Mouse (Mus musculus) spleen, embryonic (tissue): ENCODE measurements around the gene Faf1.

ENCODE experiments used
- CTCF ChIA-PET: fragments of 350-600 bp; sonication (Branson Sonifier 250); formaldehyde crosslinking; loops from one replicate; lab custom pipeline; 2022; lab: Charles Lee

The Faf1 gene

DNA sequence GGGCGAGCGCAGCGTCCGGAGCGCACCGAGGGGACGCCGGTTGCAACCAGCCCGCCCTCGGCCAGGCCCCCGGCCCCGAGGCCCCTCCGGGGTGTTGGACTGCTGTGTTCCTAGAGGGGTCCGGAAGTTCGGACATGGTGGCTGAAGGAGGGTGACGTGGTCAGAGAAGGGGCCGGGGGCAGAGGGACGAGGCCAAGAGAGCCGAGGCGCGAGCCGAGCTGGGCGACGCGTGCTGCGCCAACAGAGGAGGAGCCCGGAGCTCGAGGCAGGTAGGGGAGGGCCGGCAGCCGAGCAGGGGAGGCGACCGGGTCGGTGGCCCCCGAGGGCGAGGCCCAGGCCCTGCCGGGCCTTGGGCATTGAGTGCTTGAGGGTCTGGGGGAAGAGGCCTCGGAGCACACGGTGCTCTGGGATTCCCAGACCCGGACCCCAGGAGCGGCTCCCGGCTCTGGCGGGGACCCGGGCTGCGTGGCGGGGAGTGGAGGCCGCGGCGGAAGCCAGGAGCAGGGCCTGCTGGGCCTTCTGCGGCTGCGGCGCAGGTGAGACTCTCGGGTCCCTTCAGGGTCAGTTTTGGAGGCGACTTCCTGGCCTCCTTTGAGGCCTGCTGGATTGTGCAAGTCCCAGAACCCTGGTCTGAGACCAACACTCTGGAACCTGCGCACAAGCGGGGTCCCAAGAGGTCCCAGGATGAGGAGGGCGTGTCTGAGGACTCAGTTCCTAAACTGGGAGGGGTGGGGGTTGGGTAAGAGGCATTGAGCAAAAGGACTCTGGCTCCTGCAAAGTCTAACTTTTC, 301.9 kb downstream of the Faf1 start:
- CTCF ChIA-PET: no interaction called here

DNA sequence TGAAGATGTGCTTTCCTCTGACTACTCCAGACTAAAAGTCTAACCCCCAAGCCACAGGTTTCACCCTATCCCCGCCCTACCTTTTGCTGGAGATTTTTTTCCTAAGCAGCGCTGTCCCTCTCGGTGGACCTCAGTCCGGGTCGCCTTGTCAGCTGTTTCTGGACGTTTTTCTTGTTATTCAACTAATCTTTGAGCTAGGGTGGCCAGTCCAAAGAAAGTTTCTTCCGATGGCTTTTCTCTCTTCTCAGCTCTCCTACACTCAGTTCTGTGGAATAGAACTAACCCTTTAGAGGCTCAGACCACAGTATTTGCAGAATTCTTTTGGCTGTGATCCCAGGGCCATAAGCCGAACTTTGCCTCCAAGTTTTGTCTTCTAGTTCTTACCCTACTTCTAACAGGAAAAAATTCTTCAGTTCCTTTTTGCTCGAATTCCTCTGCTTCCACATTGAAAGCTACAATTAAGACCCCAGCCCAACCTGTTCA, 302.5 kb downstream of the Faf1 start:
- CTCF ChIA-PET: no interaction called here

DNA sequence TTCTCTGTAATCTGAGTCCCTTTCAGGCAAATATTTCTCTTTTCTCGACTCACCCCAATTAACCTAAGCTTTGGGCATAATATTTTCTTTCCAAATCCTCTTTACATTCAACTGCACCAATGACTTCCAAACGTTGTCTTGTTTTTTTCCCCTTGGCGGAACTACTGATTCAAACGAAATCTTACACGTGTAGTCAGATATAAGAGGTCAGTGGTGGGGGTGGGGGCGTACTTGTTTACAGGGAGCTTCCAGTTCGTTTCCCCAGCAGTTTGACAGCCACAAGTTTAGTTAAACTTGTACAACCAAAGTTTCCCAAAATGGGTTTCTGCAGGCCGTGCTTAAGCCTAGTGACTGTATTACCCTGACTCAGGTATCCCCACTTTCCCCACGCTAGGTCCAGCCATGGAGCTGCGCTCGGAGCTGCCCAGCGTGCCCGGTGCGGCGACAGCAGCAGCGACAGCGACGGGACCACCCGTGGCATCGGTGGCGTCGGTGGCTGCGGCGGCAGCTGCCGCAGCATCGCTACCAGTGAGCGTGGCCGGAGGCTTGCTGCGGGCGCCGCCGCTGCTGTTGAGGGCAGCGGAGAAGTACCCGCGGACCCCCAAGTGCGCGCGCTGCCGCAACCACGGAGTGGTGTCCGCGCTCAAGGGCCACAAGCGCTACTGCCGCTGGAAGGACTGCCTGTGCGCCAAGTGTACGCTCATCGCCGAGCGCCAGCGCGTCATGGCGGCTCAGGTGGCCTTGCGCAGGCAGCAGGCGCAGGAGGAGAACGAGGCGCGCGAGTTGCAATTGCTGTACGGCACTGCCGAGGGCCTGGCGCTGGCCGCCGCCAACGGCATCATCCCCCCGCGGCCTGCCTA, 303.3 kb downstream of the Faf1 start:
- CTCF ChIA-PET: no interaction called here

DNA sequence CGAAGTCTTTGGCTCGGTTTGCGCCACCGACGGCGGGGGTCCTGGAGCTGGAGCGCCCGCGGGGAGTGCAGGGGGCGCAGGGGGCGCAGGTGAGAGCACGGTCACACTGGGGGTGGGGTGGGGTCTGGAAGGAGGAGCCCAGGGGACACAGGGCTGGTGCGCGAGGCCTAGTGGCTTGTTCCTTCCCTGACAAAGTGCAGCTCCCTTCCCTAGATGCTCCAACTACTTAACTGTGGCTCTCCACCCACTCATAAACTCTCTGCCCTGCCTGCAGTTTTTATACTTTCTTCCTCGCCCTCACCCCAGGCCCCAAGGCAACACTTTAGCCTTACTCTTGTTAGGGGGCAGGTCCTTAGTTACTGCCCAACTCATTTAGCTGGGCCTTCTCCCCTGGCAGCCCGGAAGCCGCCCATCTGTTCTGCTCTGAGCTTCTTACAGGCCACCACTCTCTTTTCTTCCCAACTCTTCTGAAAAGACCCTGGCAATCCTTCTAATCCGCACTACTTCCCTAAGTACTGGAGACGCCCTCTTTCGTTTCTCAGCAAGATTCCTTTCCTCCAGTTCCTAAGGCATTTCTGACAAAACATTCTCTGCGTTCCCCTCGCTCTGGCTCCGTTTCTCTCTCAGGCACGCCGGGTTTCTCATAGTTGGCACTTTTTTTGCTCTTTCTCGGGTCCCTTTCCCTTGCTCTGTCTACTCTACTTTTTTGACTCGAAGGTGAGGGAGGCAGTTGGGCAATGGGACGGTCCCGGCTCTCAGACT, 304.1 kb downstream of the Faf1 start:
- CTCF ChIA-PET: no interaction called here

DNA sequence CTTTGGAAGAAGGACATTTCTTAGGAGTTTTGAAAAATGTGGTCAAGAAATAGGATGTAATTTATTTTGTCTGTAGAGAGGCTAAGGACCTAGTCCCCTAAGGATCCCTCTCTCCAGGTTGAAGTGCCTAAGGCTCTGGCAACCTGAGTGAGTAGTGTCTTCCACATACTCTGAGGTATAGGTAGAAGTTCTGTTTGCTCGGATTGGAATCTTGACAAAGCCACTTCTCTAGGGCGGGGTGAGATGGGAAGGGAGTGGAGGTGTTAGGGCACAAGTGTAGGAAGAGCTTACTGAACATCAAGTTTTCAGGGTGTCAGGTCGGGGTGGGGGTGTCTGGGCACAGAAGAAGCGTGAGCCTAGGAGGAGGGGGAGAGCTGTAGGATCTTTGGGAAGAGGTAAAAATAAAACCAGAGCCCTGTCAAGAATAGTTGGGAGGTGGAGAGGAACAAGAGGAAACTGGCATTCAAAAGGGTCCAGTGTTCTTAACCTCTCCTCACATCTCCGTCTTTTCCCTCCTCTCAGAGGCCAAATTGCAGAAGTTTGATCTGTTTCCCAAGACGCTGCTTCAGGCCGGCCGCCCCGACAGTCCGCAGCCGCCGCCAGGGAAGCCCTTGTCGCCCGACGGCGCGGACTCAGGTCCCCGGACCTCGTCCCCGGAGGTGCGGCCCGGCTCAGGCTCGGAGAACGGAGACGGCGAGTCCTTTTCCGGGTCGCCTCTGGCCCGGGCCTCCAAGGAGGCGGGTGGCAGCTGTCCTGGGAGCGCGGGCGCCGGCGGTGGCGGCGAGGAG, 304.9 kb downstream of the Faf1 start:
- CTCF ChIA-PET: no interaction called here

DNA sequence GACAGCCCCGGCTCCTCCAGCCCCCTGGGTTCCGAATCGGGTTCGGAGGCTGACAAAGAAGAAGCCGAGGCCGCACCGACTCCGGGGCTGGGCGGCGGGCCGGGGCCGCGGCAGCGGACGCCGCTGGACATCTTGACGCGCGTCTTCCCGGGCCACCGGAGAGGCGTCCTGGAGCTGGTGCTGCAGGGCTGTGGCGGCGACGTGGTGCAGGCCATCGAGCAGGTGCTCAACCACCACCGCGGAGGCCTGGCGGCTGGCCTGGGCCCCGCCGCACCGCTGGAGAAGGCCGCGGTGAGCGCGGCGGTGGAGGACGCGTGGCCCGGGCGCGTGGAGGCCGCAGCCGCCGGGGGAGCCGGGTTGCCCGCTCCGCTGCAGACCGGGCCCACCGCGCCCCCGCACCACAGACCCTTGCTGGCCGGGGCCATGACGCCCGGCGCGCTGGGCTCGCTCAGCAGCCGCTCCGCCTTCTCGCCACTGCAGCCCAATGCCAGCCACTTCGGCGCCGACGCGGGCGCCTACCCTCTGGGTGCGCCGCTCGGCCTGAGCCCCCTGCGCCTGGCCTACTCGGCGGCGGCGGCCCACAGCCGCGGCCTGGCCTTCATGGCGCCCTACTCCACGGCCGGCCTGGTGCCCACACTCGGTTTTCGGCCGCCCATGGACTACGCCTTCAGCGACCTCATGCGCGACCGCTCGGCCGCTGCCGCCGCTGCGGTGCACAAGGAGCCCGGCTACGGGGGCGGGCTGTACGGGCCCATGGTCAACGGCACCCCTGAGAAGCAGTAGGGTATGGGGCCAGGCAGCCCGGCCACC, 305.7 kb downstream of the Faf1 start:
- CTCF ChIA-PET: no interaction called here

DNA sequence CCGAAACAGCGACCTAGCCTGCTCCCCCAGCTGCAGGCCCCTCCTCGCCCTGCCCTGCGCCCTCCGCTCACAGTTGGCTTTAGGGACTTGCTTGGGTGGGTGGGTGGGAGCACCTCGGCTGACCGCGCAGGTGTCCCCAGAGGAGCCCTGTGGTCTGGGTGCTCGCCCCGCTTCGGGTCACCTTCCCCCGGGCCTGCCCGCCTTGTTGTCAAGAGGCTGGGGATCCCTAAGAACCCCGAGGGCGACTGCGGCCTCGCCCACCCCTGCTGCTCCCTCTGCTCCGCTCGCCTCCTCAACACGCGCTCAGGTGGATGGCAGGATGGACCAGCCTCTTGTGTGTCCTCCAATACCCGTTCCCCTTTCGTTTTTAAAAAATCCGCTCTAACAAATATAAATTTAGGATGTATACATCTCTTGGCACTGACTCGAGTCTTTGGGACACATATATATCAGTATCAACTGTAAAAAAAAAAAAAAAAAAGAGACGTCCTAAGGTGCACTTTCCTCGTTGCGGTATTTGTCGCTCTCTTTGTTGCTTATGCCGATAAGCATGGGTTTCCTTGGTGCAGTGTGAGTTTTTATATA, 306.4 kb downstream of the Faf1 start:
- CTCF ChIA-PET: no interaction called here

DNA sequence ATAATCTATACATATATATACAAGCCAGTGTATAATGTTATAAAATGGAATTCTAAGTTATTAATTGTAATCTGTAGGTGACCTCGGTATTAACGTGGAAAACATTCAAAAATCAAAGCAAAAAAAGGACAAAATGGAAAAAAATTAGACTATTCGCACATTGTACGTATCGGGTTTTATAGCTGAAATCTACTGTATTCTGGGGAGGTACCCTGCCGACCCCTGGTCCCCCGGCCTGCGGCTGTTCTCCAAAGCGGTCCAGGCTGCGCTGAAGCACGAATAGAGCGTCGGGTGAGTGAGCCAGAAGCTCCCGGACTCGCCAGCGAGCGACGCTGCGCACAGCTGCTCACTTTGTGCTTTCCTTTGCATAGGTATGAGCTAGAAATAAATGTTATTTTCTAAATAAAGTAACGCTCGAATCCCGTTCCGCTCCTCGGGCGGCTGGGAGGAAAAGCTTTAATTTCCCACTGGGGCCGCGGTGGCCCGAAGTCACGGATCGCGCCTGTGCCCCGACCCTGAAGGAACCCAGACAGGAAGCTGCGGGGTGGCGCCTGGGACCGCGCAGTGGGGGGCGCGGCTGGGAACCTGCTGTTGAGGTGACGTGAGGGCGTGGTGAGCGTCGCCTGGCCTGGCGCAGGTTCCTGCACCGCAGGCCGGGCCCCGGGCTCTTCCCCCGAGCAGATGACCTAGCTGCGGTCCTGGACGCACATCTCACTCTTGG, 307.1 kb downstream of the Faf1 start:
- CTCF ChIA-PET: no interaction called here

DNA sequence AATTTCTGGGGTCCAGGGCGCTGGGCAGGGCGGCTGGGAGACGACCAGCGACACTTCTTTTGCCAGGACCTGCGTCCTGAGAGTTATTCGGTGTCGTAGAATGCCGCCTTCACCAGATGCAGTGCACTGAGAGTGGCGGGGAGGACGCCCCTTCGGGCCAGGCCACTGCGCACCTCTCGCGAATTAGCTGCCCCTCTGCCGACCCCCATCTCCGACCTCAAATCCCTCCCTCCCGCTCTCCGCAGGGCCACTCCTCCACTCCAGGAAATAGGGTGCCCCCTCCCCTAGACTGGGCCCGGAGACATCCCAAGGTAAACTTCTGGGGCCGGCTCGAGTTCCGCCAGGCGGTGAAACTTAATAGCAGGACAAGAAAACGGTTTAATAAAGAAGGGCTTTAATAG, 307.6 kb downstream of the Faf1 start:
- CTCF ChIA-PET: no interaction called here

DNA sequence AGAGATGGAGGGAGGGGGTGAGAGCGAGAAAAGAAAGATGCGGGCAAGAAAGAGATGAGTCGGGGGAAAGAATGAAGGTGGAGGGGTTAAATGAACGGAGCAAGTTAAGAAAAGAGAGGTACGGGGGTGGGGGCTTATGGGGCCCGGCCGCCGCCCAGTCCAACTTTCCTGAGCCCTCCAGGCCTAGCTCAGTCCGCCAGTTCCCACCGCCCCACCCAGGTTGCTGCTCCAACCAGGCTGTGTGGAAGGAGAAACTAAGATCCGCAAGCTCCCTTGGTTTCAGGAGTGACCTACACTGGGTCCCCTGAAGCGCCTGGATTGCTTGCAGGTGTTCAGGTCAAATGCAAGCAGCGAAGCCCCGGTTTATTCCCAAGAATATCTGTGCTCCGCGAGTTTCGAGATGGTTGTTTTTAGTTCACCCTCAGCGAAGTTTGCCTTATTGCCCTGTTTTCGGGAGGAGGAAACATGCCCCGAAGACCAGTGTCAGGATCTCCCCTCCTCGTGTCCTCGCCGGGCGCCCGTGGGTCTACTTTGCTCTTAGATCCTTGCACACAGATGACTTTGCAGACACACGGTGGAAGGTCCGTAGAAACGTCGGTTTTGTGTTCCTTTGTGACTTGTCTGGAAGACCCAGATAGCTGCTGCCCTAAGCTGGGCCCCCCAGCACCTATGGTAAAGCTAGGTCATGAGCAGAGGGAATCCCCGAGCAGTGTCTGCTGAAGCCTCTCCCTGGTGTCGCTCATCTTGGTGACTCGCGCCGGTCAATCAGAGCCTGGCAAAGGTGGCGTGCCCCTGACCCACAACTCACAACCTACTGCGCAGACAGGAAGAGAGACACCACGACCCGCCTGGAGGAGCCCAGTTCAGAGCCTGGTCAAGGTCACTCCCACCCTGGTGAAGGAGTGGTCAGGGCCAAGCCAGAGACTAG, 308.4 kb downstream of the Faf1 start:
- CTCF ChIA-PET: no interaction called here

DNA sequence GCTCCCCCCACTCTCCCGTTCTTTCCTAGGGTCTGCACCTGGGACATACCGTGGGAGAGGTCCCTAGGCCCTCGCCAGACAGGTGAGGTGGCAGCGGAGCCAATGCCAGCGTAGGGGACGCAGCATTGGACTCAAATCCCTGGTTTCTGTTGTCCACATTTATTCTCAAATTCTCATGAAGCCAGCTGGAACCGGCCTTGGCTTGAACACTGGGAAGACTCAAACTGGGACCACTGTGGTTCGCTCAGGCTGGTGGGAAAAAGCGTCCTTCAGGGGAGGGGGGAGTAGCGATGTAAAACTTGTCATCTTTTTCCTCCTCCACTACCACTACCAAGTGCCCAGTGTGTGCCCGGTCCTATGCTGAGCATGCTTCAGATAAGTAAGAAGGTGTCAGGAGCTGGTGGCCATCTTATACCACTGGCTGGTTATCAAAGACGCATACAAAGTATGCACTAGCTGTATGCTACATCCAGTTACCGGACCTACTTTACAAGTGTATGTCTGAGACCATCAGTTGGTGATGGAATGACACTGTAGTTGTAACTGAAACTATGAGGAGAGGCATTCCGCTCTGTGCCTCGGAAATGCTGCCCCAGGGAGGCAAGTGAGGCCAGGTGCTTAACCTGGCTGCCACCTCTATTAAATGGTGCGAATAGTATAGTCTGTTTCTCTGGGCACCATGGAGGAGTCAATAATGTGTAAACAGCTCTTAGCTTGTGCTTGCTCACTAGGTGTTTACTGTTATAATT, 309.2 kb downstream of the Faf1 start:
- CTCF ChIA-PET: interaction anchor here (0.6 kb wide), 1 partner anchor 33 kb away, joined by 7 read pairs; no protein-coding TSS in a partner anchor

DNA sequence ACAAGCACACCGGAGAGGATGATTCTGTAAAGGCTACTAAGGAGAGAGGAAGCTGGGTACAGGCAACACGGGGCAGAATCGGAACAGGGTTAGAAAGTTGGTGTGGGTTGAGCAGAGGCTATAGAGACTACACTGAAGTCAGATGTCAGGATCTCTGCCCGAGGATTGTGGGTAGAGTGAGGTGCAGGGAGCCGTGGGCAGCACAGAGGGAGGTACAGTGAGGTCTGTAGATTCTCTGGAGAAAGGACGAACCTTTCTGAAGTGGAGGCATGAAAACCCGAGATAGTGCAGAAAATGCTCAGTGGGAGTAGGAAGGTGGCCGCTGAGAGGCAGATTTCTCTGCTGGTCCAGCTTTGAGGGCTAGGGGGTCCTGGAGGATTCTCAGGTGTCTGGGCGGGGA, 309.9 kb downstream of the Faf1 start:
- CTCF ChIA-PET: interaction anchor here (0.6 kb wide), 1 partner anchor 32 kb away, joined by 7 read pairs; no protein-coding TSS in a partner anchor

DNA sequence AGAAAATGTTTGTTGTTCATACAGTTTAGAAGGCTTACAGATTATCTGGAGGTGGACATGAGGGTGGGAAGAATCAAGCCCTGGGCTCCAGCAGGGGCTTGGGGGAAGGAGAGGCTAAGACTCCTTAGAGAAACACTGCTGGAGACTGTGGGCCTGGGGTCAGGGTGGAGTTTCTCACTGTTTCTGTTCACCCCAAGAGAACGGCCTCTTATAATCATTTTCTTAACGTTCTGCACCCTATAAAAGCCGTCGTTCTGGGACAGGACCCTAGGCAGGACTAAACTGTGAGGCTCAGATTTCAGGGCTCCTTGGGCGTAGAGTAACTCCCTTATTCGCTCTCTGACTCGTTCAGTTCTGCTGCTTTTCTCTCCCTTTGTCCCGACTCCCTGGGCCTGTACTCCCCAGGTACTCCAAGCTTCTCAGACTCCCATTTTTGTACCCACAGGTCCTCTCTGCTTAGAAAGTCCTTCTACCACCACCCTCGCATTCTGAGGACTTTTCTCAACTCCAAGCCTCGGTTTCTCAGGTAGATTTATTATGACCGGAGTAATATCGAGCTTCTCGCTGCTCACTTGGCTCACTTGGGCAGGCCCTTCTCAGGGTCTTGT, 310.5 kb downstream of the Faf1 start:
- CTCF ChIA-PET: no interaction called here

DNA sequence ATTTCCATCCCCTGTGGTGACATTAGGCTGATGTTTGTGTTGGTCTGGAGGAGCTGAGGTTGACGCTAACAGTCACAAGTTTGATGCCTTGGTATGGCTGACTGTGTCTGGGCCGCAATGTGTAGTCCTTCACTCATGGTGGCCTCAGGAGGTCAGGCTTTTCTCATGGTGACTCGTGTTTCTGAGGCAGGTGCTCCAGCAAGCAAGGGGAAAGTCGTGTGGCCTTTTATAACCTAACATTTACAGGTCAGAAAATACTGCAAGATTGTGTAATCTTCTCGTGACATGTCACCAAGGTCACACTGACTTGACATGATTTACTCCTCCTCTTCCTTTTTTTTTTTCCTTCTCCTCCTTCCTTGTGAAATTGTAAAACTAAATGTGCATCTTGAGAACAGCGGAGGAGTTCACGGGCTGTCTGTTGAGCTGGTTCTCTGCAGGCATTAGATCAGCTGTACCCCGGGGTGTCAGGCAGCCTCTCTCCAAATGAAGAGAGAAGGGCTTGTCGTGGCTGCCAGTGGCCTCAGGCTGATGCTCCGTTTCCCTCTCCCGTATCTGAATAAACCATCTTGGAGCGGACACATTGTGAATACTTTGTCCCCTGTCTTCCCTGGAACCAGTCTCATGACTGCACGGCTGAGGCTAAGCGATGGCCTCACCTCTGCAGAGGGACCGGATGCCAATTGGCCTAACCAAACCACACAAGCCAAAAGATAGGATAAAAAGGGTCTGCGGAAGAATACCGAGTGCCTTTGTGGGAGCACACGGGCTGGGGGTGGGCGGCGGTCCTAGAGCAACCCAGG, 311.4 kb downstream of the Faf1 start:
- CTCF ChIA-PET: no interaction called here

DNA sequence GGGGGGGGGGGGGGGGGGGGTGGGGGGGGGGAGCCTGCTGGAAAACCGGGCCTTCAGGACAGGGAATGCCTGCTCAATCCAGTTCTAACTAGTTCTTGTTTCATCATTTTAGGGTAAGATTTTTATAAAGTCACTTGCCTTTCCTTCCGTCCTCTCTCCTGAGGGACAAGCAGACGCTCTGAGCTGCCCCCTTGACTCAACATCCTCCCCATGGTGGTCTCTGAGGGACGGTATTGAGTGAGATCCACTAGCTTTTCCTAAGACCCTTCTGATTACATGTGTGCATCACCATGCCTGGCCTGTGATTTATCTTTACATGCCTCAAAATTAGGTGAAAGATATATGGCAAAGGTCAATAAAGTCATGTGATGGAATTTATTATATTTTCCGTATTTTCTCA, 312.0 kb downstream of the Faf1 start:
- CTCF ChIA-PET: no interaction called here

DNA sequence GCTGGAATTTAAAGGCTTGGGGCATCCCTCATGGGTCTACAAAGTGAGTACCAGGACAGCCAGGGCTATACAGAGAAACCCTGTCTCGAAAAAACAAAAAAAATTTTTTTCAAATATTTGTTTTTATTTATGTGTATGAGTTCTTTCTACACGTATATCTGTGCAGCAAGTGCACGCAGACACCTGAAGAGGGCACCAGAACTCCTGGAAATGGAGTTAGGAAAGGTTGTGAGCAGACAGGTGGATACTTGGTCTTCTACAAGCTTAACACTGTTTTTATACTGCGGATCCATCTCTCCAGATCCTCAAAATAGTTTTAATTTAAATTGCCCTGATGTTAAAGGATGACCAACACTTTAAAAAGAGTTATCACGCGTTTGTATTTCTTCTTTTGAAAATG, 312.8 kb downstream of the Faf1 start:
- CTCF ChIA-PET: no interaction called here
